In genomic region chr4:30216086-30216485, GRCm38 (mm10) we compare ENCODE assay signal across 30 mouse cellular contexts.
DNase-seq lines count a peak whose midpoint lies in the region; ATAC-seq and TF ChIP-seq lines count a peak whose summit lies in the region.
"Had no signal": no experiment of that assay in that cellular context is flagged by ENCODE, and none has a peak within 500 bp of the region (broad histone marks: within the 10 kb centered on the region; RNA-seq: fewer than 3 reads in every experiment).

No protein-coding gene starts in this region.

- peak; percentile 22 for DNase-seq in forebrain, postnatal 0 days
- DNase-seq in lung, embryonic 14.5 days, result peak; percentile 3
- no peak for DNase-seq in lung, postnatal 14 days
- DNase-seq in embryonic facial prominence, embryonic 14.5 days (ENCODE audit: low spot score), result peak; percentile 39
- DNase-seq in layer of hippocampus, adult 9-11 months, result peak; percentile 66
- no peak for DNase-seq in thymus, postnatal 4 days
- DNase-seq: adrenal gland, postnatal 14 days; cerebellum, adult 18-20 months; cerebellum, postnatal 14 days; gastrocnemius, postnatal 10 days; heart, postnatal 36 days; kidney, adult 8-10 months; kidney, postnatal 14 days; lung, adult 2 months; thymus, adult 18-20 months; thymus, postnatal 25 days had no signal

- 88% methylated on average over 1 of the region's 1 CpGs for WGBS in forebrain, postnatal 0 days
- WGBS in forebrain, embryonic 13.5 days, result 93% methylated on average over 1 of the region's 1 CpGs
- WGBS in lung, embryonic 14.5 days, result 82% methylated on average over 1 of the region's 1 CpGs
- 73% methylated on average over 1 of the region's 1 CpGs for WGBS in embryonic facial prominence, embryonic 14.5 days
- 89% methylated on average over 1 of the region's 1 CpGs for whole genome bisulfite sequencing in hindbrain, embryonic 13.5 days

- H3K27ac ChIP-seq in forebrain, postnatal 0 days (ENCODE audit: low read depth, low read length), result no peak overlapping the region
- no peak overlapping the region for H3K27ac ChIP-seq in forebrain, embryonic 13.5 days
- H3K27ac ChIP-seq in lung, embryonic 14.5 days (ENCODE audit: low read depth), result peak overlapping the region; percentile 10; the same call in 1 of the 2 replicates
- peak overlapping the region; percentile 33 for H3K27ac ChIP-seq in embryonic facial prominence, embryonic 14.5 days (replicated peaks; ENCODE audit: low read depth, low read length)
- H3K27ac ChIP-seq in hindbrain, embryonic 13.5 days, result no peak overlapping the region
- H3K27ac ChIP-seq: forebrain, embryonic 15.5 days; heart, embryonic 10.5 days; heart, embryonic 15.5 days; hindbrain, embryonic 12.5 days; limb, embryonic 10.5 days; limb, embryonic 15.5 days; liver, embryonic 14.5 days; midbrain, embryonic 12.5 days; neural tube, embryonic 13.5 days had no signal

- H3K36me3 ChIP-seq in forebrain, postnatal 0 days (ENCODE audit: insufficient read depth), result no peaks in the 10 kb centered on the region
- H3K36me3 ChIP-seq in forebrain, embryonic 13.5 days (ENCODE audit: poor library complexity, severe bottlenecking), result no peaks in the 10 kb centered on the region
- no peaks in the 10 kb centered on the region for H3K36me3 ChIP-seq in lung, embryonic 14.5 days (ENCODE audit: insufficient read depth)
- H3K36me3 ChIP-seq in embryonic facial prominence, embryonic 14.5 days (ENCODE audit: control insufficient read depth, insufficient read depth, low read length), result no peaks in the 10 kb centered on the region
- H3K36me3 ChIP-seq in hindbrain, embryonic 13.5 days, result no peaks in the 10 kb centered on the region
- H3K36me3 ChIP-seq: forebrain, embryonic 15.5 days; G1E; heart, embryonic 10.5 days; heart, embryonic 15.5 days; hindbrain, embryonic 12.5 days; limb, embryonic 10.5 days; limb, embryonic 15.5 days; midbrain, embryonic 12.5 days; neural tube, embryonic 13.5 days had no signal

- H3K27me3 ChIP-seq in forebrain, postnatal 0 days (ENCODE audit: insufficient read depth, low read length), result no peaks in the 10 kb centered on the region
- no peaks in the 10 kb centered on the region for H3K27me3 ChIP-seq in forebrain, embryonic 13.5 days
- no peaks in the 10 kb centered on the region for H3K27me3 ChIP-seq in lung, embryonic 14.5 days (ENCODE audit: insufficient read depth, low read length)
- no peaks in the 10 kb centered on the region for H3K27me3 ChIP-seq in embryonic facial prominence, embryonic 14.5 days (replicated peaks; ENCODE audit: control insufficient read depth, insufficient read depth, low read length)
- H3K27me3 ChIP-seq in hindbrain, embryonic 13.5 days, result no peaks in the 10 kb centered on the region
- H3K27me3 ChIP-seq: forebrain, embryonic 15.5 days; heart, embryonic 15.5 days; hindbrain, embryonic 12.5 days; limb, embryonic 15.5 days; midbrain, embryonic 12.5 days; neural tube, embryonic 13.5 days; Patski had no signal

- H3K4me2 ChIP-seq in forebrain, postnatal 0 days (ENCODE audit: low read depth), result no peak overlapping the region
- no peak overlapping the region for H3K4me2 ChIP-seq in forebrain, embryonic 13.5 days
- H3K4me2 ChIP-seq in lung, embryonic 14.5 days, result no peak overlapping the region
- no peak overlapping the region for H3K4me2 ChIP-seq in embryonic facial prominence, embryonic 14.5 days (ENCODE audit: low read depth, low read length)
- H3K4me2 ChIP-seq in hindbrain, embryonic 13.5 days, result no peak overlapping the region
- H3K4me2 ChIP-seq: forebrain, embryonic 15.5 days; heart, embryonic 15.5 days; hindbrain, embryonic 12.5 days; limb, embryonic 15.5 days; midbrain, embryonic 12.5 days; neural tube, embryonic 13.5 days had no signal

- no peak overlapping the region for H3K9ac ChIP-seq in forebrain, postnatal 0 days
- H3K9ac ChIP-seq in forebrain, embryonic 13.5 days, result no peak overlapping the region
- H3K9ac ChIP-seq in lung, embryonic 14.5 days, result no peak overlapping the region
- H3K9ac ChIP-seq in embryonic facial prominence, embryonic 14.5 days (ENCODE audit: low read depth, low read length), result no peak overlapping the region
- no peak overlapping the region for H3K9ac ChIP-seq in hindbrain, embryonic 13.5 days
- H3K9ac ChIP-seq: forebrain, embryonic 15.5 days; heart, embryonic 15.5 days; hindbrain, embryonic 12.5 days; limb, embryonic 15.5 days; liver, embryonic 14.5 days; midbrain, embryonic 12.5 days; neural tube, embryonic 13.5 days had no signal

- no peaks in the 10 kb centered on the region for H3K9me3 ChIP-seq in forebrain, postnatal 0 days (ENCODE audit: low read length)
- no peaks in the 10 kb centered on the region for H3K9me3 ChIP-seq in forebrain, embryonic 13.5 days (replicated peaks)
- H3K9me3 ChIP-seq in lung, embryonic 14.5 days (ENCODE audit: low read depth, low read length), result no peaks in the 10 kb centered on the region
- H3K9me3 ChIP-seq in embryonic facial prominence, embryonic 14.5 days (ENCODE audit: control insufficient read depth, low read length), result no peaks in the 10 kb centered on the region
- H3K9me3 ChIP-seq in hindbrain, embryonic 13.5 days, result no peaks in the 10 kb centered on the region
- H3K9me3 ChIP-seq: forebrain, embryonic 15.5 days; G1E; heart, embryonic 10.5 days; heart, embryonic 15.5 days; hindbrain, embryonic 12.5 days; limb, embryonic 10.5 days; limb, embryonic 15.5 days; midbrain, embryonic 12.5 days; neural tube, embryonic 13.5 days had no signal

- ATAC-seq in forebrain, postnatal 0 days, result peak; percentile 59; the same call in 1 of the 2 replicates
- ATAC-seq in forebrain, embryonic 13.5 days, result no peak
- no peak for ATAC-seq in lung, embryonic 14.5 days (ENCODE audit: insufficient read depth)
- ATAC-seq in embryonic facial prominence, embryonic 14.5 days (ENCODE audit: low read depth), result no peak
- ATAC-seq in hindbrain, embryonic 13.5 days (ENCODE audit: low FRiP score), result no peak
- ATAC-seq: forebrain, embryonic 15.5 days; intestine, embryonic 16.5 days; Patski had no signal

- H3K4me1 ChIP-seq in forebrain, postnatal 0 days (ENCODE audit: insufficient read depth), result no peaks in the 10 kb centered on the region
- H3K4me1 ChIP-seq in forebrain, embryonic 13.5 days, result no peaks in the 10 kb centered on the region
- H3K4me1 ChIP-seq in lung, embryonic 14.5 days (ENCODE audit: insufficient read depth), result no peaks in the 10 kb centered on the region
- no peaks in the 10 kb centered on the region for H3K4me1 ChIP-seq in embryonic facial prominence, embryonic 14.5 days (ENCODE audit: control insufficient read depth, insufficient read depth, low read length)
- no peaks in the 10 kb centered on the region for H3K4me1 ChIP-seq in hindbrain, embryonic 13.5 days (replicated peaks)
- H3K4me1 ChIP-seq: forebrain, embryonic 15.5 days; heart, embryonic 10.5 days; heart, embryonic 15.5 days; hindbrain, embryonic 12.5 days; limb, embryonic 10.5 days; limb, embryonic 15.5 days; midbrain, embryonic 12.5 days; neural tube, embryonic 13.5 days had no signal

- no peak for TF ChIP-seq CTCF in forebrain, postnatal 0 days (IDR thresholded peaks at IDR 0.05; ENCODE audit: low read depth)
- TF ChIP-seq CTCF in lung, embryonic 14.5 days (IDR thresholded peaks at IDR 0.05; ENCODE audit: low read depth), result no peak

- no peak overlapping the region for H3K4me3 ChIP-seq in forebrain, postnatal 0 days (ENCODE audit: low read depth, low read length)
- H3K4me3 ChIP-seq in forebrain, embryonic 13.5 days, result no peak overlapping the region
- H3K4me3 ChIP-seq in lung, embryonic 14.5 days (ENCODE audit: low read depth, low read length), result no peak overlapping the region
- H3K4me3 ChIP-seq in embryonic facial prominence, embryonic 14.5 days (ENCODE audit: low read depth, low read length), result no peak overlapping the region
- H3K4me3 ChIP-seq in hindbrain, embryonic 13.5 days, result no peak overlapping the region
- H3K4me3 ChIP-seq: forebrain, embryonic 15.5 days; heart, embryonic 10.5 days; heart, embryonic 15.5 days; hindbrain, embryonic 12.5 days; limb, embryonic 10.5 days; limb, embryonic 15.5 days; midbrain, embryonic 12.5 days; neural tube, embryonic 13.5 days had no signal

Comparison
In these comparisons a context has a peak if more than half of its experiments do, and no peak if none do; other contexts are left out.
1. DNase-seq: peak in forebrain, postnatal 0 days (single experiment), lung, embryonic 14.5 days (single experiment), embryonic facial prominence, embryonic 14.5 days (single experiment) and layer of hippocampus, adult 9-11 months (single experiment); none in lung, postnatal 14 days (single experiment) and thymus, postnatal 4 days (single experiment).
2. H3K27ac ChIP-seq: peak in lung, embryonic 14.5 days (single experiment) and embryonic facial prominence, embryonic 14.5 days (single experiment); none in forebrain, postnatal 0 days (single experiment), forebrain, embryonic 13.5 days (single experiment) and hindbrain, embryonic 13.5 days (single experiment).